Mouse (Mus musculus): ENCODE measurements around the gene Eef1a2. TPM values are rescaled to one million over a fixed set of nuclear protein-coding genes. Genes with fewer than 3 reads are reported as not detected.
A peak's percentile ranks its signal among the peaks of the same experiment; 100 is the strongest.

Eef1a2 gene
- polyA plus RNA-seq, 1 experiment from 2014 or later = 0.36 TPM

GRCm38 (mm10) chr2:181125726-181126455 is 30.9 kb downstream of the Eef1a2 start:
- no peaks in the 10 kb centered on the region for H3K4me1 ChIP-seq
- H3K9ac ChIP-seq = no peak overlapping the region
- no peak overlapping the region for H3K4me3 ChIP-seq (replicated peaks)
- WGBS = 41% methylated on average over 7 of the region's 7 CpGs
- H3K9me3 ChIP-seq = no peaks in the 10 kb centered on the region
- no peak overlapping the region for H3K27ac ChIP-seq
- no peak overlapping the region for H3K4me2 ChIP-seq
- H3K36me3 ChIP-seq = no peaks in the 10 kb centered on the region
- ATAC-seq (ENCODE audit: insufficient read depth, low FRiP score, low read depth) = no peak
- H3K27me3 ChIP-seq (replicated peaks) = 0 out of 2 replicates have a peak, but pooled peaks cover 4% of the 10 kb centered on the region

- ATAC-seq (ENCODE audit: insufficient read depth, low FRiP score, low read depth) = no peak
- no peak overlapping the region for H3K27ac ChIP-seq
Measured at GRCm38 (mm10) chr2:181122642-181123041, 34.2 kb downstream of the Eef1a2 start.

GRCm38 (mm10) chr2:181120922-181121449 is 35.8 kb downstream of the Eef1a2 start:
- Histone ChIP-seq H3K36me3 (no peaks in the 10 kb centered on the region), H3K27me3 (replicated peaks) (no peaks in the 10 kb centered on the region; the same call in 1 of the 2 replicates), H3K9me3 (no peaks in the 10 kb centered on the region), H3K9ac (no peak overlapping the region), H3K4me1 (no peaks in the 10 kb centered on the region), H3K4me2 (no peak overlapping the region), H3K4me3 (replicated peaks) (no peak overlapping the region), H3K27ac (no peak overlapping the region)
- no peak for ATAC-seq (ENCODE audit: insufficient read depth, low FRiP score, low read depth)
- 79% methylated on average over 4 of the region's 4 CpGs for WGBS

More at GRCm38 (mm10) chr2:181122642-181123041, 34.2 kb downstream of the Eef1a2 start:
- Histone ChIP-seq H3K27me3 (replicated peaks) (0 out of 2 replicates have a peak, but pooled peaks cover 4% of the 10 kb centered on the region), H3K9ac (no peak overlapping the region), H3K4me1 (no peaks in the 10 kb centered on the region), H3K9me3 (no peaks in the 10 kb centered on the region), H3K4me3 (replicated peaks) (no peak overlapping the region), H3K36me3 (no peaks in the 10 kb centered on the region), H3K4me2 (no peak overlapping the region)

GRCm38 (mm10) chr2:181119952-181120351 is 36.9 kb downstream of the Eef1a2 start:
- H3K27ac ChIP-seq = no peak overlapping the region
- no peak overlapping the region for H3K9ac ChIP-seq
- ATAC-seq (ENCODE audit: insufficient read depth, low FRiP score, low read depth) = no peak
- no peaks in the 10 kb centered on the region for H3K4me1 ChIP-seq
- H3K4me3 ChIP-seq (replicated peaks) = no peak overlapping the region
- no peak overlapping the region for H3K4me2 ChIP-seq
- no peaks in the 10 kb centered on the region; the same call in 1 of the 2 replicates for H3K27me3 ChIP-seq (replicated peaks)
- WGBS = 24% methylated on average over 10 of the region's 10 CpGs
- no peaks in the 10 kb centered on the region for H3K9me3 ChIP-seq
- no peaks in the 10 kb centered on the region for H3K36me3 ChIP-seq

GRCm38 (mm10) chr2:181116436-181116835 is 40.4 kb downstream of the Eef1a2 start:
- Histone ChIP-seq H3K4me1 (no peaks in the 10 kb centered on the region), H3K9me3 (no peaks in the 10 kb centered on the region), H3K27me3 (replicated peaks) (no peaks in the 10 kb centered on the region; the same call in 1 of the 2 replicates), H3K4me3 (replicated peaks) (no peak overlapping the region), H3K27ac (no peak overlapping the region), H3K36me3 (no peaks in the 10 kb centered on the region), H3K9ac (no peak overlapping the region), H3K4me2 (no peak overlapping the region)
- 72% methylated on average over 5 of the region's 5 CpGs for WGBS
- no peak for ATAC-seq (ENCODE audit: insufficient read depth, low FRiP score, low read depth)

GRCm38 (mm10) chr2:181115367-181115766 is 41.4 kb downstream of the Eef1a2 start:
- Histone ChIP-seq H3K4me3 (replicated peaks) (no peak overlapping the region), H3K27ac (no peak overlapping the region), H3K4me1 (no peaks in the 10 kb centered on the region), H3K27me3 (replicated peaks) (no peaks in the 10 kb centered on the region; the same call in 1 of the 2 replicates), H3K9ac (no peak overlapping the region), H3K9me3 (no peaks in the 10 kb centered on the region), H3K36me3 (no peaks in the 10 kb centered on the region), H3K4me2 (no peak overlapping the region)
- 77% methylated on average over 3 of the region's 3 CpGs for WGBS
- ATAC-seq (ENCODE audit: insufficient read depth, low FRiP score, low read depth) = peak; percentile 65; the same call in 1 of the 2 replicates

- Histone ChIP-seq H3K4me3 (replicated peaks) (no peak overlapping the region), H3K4me2 (no peak overlapping the region), H3K36me3 (no peaks in the 10 kb centered on the region), H3K27me3 (replicated peaks) (no peaks in the 10 kb centered on the region; the same call in 1 of the 2 replicates), H3K9me3 (no peaks in the 10 kb centered on the region), H3K27ac (no peak overlapping the region), H3K4me1 (no peaks in the 10 kb centered on the region), H3K9ac (no peak overlapping the region)
- 70% methylated on average over 8 of the region's 8 CpGs for WGBS
- no peak for ATAC-seq (ENCODE audit: insufficient read depth, low FRiP score, low read depth)
Measured at GRCm38 (mm10) chr2:181113762-181114361, 43.0 kb downstream of the Eef1a2 start.

- Histone ChIP-seq H3K9ac (no peak overlapping the region), H3K4me3 (replicated peaks) (no peak overlapping the region), H3K4me1 (no peaks in the 10 kb centered on the region), H3K4me2 (no peak overlapping the region), H3K36me3 (no peaks in the 10 kb centered on the region), H3K27ac (no peak overlapping the region), H3K27me3 (replicated peaks) (no peaks in the 10 kb centered on the region), H3K9me3 (no peaks in the 10 kb centered on the region)
- ATAC-seq (ENCODE audit: insufficient read depth, low FRiP score, low read depth) = no peak
- WGBS = 69% methylated on average over 1 of the region's 1 CpGs
Measured at GRCm38 (mm10) chr2:181111665-181112064, 45.1 kb downstream of the Eef1a2 start.

- no peak for ATAC-seq (ENCODE audit: insufficient read depth, low FRiP score, low read depth)
Measured at GRCm38 (mm10) chr2:181104111-181104510, 52.7 kb downstream of the Eef1a2 start.

GRCm38 (mm10) chr2:181102161-181102560 is 54.7 kb downstream of the Eef1a2 start:
- no peaks in the 10 kb centered on the region for H3K27me3 ChIP-seq (replicated peaks)
- no peak overlapping the region for H3K4me3 ChIP-seq (replicated peaks)
- H3K27ac ChIP-seq = no peak overlapping the region
- H3K9ac ChIP-seq = no peak overlapping the region
- no peak overlapping the region for H3K4me2 ChIP-seq
- 35% methylated on average over 2 of the region's 2 CpGs for WGBS
- H3K36me3 ChIP-seq = no peaks in the 10 kb centered on the region
- H3K9me3 ChIP-seq = no peaks in the 10 kb centered on the region
- ATAC-seq (ENCODE audit: insufficient read depth, low FRiP score, low read depth) = no peak
- H3K4me1 ChIP-seq = no peaks in the 10 kb centered on the region

More at GRCm38 (mm10) chr2:181104111-181104510, 52.7 kb downstream of the Eef1a2 start:
- H3K27me3 ChIP-seq (replicated peaks) = no peaks in the 10 kb centered on the region
- WGBS = 54% methylated on average over 2 of the region's 2 CpGs
- H3K4me3 ChIP-seq (replicated peaks) = no peak overlapping the region
- H3K4me1 ChIP-seq = no peaks in the 10 kb centered on the region
- H3K9me3 ChIP-seq = no peaks in the 10 kb centered on the region
- H3K4me2 ChIP-seq = no peak overlapping the region
- no peaks in the 10 kb centered on the region for H3K36me3 ChIP-seq
- no peak overlapping the region for H3K9ac ChIP-seq
- H3K27ac ChIP-seq = no peak overlapping the region

- Histone ChIP-seq H3K27ac (no peak overlapping the region), H3K27me3 (replicated peaks) (0 out of 2 replicates have a peak, but pooled peaks cover 5% of the 10 kb centered on the region), H3K9ac (no peak overlapping the region), H3K4me1 (no peaks in the 10 kb centered on the region), H3K36me3 (no peaks in the 10 kb centered on the region), H3K4me3 (replicated peaks) (no peak overlapping the region), H3K9me3 (no peaks in the 10 kb centered on the region), H3K4me2 (no peak overlapping the region)
- WGBS = 53% methylated on average over 1 of the region's 1 CpGs
- no peak for ATAC-seq (ENCODE audit: insufficient read depth, low FRiP score, low read depth)
Measured at GRCm38 (mm10) chr2:181101626-181102025, 55.2 kb downstream of the Eef1a2 start.

- no peaks in the 10 kb centered on the region for H3K9me3 ChIP-seq
- H3K27me3 ChIP-seq (replicated peaks) = 0 out of 2 replicates have a peak, but pooled peaks cover 6% of the 10 kb centered on the region
- no peaks in the 10 kb centered on the region for H3K36me3 ChIP-seq
- no peak for ATAC-seq (ENCODE audit: insufficient read depth, low FRiP score, low read depth)
- WGBS = 72% methylated on average over 2 of the region's 2 CpGs
- no peaks in the 10 kb centered on the region for H3K4me1 ChIP-seq
- no peak overlapping the region for H3K27ac ChIP-seq
- H3K9ac ChIP-seq = no peak overlapping the region
- no peak overlapping the region for H3K4me3 ChIP-seq (replicated peaks)
- H3K4me2 ChIP-seq = no peak overlapping the region
Measured at GRCm38 (mm10) chr2:181100087-181100486, 56.7 kb downstream of the Eef1a2 start.
